Mouse (Mus musculus): ENCODE results near the gene Cdk5.

Cdk5 gene

GRCm38 (mm10) chr5:24423129-24424003, at the start of gene Cdk5, which contains the start of gene Slc4a2:
Gene Cdk5, minus strand, starts transcription at chr5:24423530.
Gene Slc4a2, plus strand, starts transcription at chr5:24423837.
- peak; percentile 100 for DNase-seq (ENCODE audit: low spot score in 2 of 2)

DNA sequence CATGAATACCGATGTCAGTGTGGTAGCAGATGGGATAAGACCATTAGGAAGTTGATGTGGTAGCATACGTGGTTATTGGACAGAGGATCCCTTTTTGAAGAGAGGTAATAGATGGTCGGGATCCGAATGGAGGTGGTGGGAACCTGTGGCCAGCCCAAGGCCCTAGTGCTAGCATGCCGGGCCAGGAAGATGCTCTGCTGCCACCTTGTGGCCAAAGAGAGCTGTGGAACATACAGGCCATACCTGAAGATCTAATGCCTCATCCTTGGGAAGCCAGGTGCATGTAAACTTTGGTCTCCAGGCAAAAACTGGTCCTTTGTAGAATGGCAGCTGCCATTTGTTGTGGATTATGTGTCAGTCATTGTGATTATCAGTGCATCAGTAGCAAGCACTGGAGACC, 47.3 kb upstream of the Cdk5 start:
- DNase-seq (ENCODE audit: low spot score in 2 of 2): peak; percentile 70 to 75

DNA sequence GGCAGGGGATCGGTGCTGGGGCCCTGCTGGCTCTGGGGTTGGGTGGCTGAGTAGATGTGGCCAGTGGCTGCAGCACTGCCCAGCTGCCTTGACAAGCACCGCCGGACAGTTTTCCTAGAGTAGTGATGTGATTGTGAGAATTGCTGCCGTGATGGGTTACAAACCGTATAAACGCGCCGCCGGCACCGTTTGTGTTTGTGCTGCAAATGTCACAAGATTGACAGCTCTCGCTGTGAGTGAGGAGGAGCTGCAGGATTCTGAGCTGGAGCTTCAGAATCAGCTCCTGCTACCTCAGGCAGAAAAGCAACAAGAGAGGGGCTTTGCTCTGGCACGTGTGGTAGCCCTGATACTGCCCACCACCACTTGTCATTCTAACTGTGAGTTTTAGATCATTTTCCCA, 43.4 kb upstream of the Cdk5 start:
- DNase-seq (ENCODE audit: low spot score in 2 of 2): no peak

DNA sequence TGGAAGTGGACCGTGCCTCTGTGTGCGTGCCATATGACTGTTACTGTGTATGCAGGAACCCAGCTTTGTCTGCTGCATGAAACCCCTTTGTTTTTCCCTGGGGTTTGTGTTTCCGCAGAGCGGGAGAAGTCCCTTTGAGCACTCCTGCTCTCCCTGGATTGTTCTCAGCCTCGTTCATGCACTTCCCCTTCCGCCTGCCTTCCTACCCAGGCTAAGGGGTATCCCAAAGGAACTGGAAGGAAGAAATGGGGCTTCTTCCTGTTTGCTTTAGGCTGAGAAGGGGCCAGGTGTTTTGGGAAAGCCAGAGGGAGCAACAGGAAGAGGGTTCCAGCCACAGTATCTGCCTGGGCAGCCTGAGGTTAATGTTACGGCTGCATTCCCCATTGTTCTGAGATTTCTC, 32.3 kb upstream of the Cdk5 start:
- no peak for DNase-seq (ENCODE audit: low spot score in 2 of 2)

GRCm38 (mm10) chr5:24455076-24455475, 31.7 kb upstream of the Cdk5 start:
- DNase-seq (ENCODE audit: low spot score in 2 of 2): no peak

DNA sequence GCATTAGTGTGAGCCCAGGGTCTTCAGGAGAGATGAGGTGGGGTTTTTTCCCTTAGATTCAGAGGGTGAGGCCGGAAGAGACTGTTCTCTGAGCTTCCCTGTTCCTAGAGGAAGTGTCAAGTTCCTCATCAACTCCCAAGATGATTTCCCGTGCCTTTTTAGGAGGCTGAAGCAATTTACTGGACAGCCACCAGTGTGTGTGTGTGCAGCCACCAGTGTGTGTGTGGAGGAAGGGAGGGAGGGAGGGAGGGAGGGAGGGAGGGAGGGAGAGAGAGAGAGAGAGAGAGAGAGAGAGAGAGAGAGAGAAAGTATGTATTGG, 30.6 kb upstream of the Cdk5 start:
- no peak for DNase-seq (ENCODE audit: low spot score in 2 of 2)

DNA sequence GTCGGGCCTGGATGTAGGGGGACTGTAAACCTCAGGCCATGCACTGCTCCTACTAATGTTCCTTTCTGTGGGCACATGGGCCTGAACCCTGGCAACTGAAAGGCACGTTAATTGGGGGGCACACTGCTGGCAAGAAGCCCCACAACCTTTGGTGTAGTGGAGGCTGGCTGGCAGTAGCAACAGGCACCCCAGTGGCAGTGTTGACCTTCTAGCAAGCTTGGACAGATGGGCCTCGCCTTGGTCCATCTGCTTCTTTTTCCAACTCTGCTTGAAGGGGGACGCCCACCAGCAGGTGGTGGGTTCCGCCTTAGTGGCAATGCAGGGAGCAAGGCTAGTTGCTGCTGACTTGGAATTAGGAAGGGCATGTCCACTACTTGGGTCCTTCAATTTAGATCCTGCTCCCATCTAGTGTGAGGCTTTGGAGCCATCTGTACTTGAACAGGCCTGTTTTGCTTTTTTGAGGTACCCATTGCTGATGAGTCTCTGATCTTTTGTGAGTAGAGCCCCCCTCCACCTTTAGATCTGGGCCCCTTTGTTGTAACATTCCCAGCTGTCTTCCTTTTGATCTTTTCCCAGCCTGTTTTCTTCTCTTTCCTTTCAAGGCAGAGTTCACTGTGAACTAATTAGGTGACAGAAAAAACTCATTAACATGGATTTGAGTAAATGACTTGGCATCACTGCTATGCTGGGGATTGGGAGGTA, 30.1 kb upstream of the Cdk5 start:
- DNase-seq (ENCODE audit: low spot score in 2 of 2): peak; percentile 48 to 73

DNA sequence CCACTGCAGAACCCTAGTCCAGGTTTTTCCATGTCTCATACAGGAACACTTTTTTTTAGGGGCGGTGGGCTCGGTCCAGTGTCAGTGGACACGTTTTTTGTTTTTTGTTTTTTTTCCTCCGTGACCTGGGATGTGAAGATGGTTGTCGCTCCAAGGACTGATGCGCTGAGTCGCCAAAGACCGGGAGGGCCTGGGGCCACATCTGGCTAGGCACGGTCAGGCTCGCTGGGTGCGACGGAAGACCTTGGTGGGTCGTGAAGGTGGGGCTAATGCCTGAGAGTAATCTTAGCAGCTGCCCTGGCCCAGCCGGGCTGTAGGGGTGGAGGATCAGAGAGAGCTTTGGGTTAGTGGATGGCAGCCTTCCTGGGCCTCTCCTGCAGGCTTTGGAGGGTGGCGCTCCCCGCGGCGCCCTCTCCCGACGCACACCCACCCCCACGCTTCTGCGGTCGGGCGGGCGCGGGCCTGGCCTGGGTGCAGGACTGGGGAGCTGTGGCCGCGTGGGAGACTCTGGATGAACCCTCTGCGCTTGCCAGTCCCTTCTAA, 29.4 kb upstream of the Cdk5 start:
- peak in 1 of 2 experiments; percentile 55 for DNase-seq (ENCODE audit: low spot score in 2 of 2)

DNA sequence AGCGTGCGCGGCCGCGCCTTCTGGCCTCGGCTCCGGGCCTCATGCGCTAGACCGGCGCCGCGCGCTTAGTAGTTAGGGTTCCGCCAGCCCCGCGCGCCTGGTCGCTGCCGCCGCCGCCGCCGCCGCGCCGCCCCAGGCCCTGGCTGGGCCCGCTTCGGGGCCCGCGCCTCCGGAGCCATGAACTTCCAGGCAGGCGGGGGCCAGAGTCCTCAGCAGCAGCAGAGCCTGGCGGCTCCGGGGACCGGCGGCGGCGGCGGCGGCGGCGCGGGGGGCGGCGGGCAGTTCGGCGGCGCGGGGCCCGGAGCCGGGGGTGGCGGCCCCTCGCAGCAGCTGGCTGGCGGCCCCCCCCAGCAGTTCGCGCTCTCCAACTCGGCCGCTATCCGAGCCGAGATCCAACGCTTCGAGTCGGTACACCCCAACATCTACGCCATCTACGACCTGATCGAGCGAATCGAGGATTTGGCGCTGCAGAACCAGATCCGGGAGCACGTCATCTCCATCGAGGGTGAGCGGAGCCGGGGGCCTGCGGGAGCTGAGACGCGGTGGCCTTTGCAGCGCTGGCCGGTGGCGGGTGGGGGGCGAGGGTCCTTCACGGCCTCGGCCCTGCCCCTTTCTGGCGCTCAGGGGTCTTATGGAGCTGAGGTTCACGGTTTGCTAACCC, 28.8 kb upstream of the Cdk5 start, which contains the start of gene Agap3:
Gene Agap3, plus strand, starts transcription at position 148 of the 661 bp plus-strand sequence.
- peak; percentile 67 to 71 for DNase-seq (ENCODE audit: low spot score in 2 of 2)

- DNase-seq (ENCODE audit: low spot score in 2 of 2): peak; percentile 93 to 95
These were observed 28.1 kb upstream of the Cdk5 start for GRCm38 (mm10) chr5:24451264-24452029.

- peak; percentile 88 to 92 for DNase-seq (ENCODE audit: low spot score in 2 of 2)
These were observed 24.4 kb upstream of the Cdk5 start, which contains the start of gene Tmub1 for GRCm38 (mm10) chr5:24447624-24448298. Gene Tmub1, minus strand, starts transcription at chr5:24447854.

GRCm38 (mm10) chr5:24446630-24447029, 23.3 kb upstream of the Cdk5 start:
- no peak for DNase-seq (ENCODE audit: low spot score in 2 of 2)

GRCm38 (mm10) chr5:24445428-24446080, 22.2 kb upstream of the Cdk5 start:
- DNase-seq (ENCODE audit: low spot score in 2 of 2): peak; percentile 48 to 61

- DNase-seq (ENCODE audit: low spot score in 2 of 2): peak; percentile 96
These were observed 21.6 kb upstream of the Cdk5 start, which contains the start of gene Fastk for GRCm38 (mm10) chr5:24444746-24445427. Gene Fastk, minus strand, starts transcription at chr5:24445287.

GRCm38 (mm10) chr5:24443927-24444326, 20.6 kb upstream of the Cdk5 start:
- DNase-seq (ENCODE audit: low spot score in 2 of 2): peak in 1 of 2 experiments; percentile 46

DNA sequence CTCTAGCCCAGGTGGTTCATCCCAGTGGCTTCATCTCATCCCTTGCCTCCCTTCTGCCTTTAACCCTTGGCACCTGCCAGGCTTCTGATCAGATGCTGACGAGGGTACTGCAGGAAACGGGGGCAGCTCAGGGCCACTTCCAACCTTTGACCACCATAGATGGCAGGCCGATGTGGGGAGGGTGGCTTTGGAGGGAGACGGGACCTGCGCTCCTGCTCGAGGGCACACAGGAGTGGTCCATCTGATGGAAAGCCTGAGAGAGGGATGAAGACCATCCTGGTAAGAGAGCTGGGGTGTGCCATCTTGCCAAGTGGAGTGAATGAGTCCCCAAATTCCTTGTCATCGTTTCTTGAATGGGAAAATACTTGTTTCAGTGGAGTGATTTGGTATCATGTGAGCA, 19.9 kb upstream of the Cdk5 start:
- no peak for DNase-seq (ENCODE audit: low spot score in 2 of 2)

DNA sequence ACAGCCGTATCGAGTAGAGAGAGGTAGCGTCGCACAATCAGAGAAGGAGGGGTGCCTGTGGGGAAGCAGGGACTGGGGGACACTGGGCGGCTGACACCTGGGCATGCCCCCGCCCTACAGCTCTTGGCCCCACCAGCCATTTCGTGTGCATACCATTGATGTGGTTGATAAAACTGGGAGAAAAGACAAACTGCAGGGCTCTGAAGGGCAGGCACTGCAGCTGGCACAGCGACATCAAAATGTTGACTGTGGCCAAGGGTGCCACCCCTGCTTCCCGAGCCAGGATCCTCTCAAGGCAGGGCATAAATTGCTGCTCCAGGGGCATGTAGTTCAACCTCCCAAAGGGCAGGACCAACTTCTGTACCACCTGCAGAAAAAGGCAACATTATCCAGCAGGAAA, 18.7 kb upstream of the Cdk5 start:
- DNase-seq (ENCODE audit: low spot score in 2 of 2): no peak

DNA sequence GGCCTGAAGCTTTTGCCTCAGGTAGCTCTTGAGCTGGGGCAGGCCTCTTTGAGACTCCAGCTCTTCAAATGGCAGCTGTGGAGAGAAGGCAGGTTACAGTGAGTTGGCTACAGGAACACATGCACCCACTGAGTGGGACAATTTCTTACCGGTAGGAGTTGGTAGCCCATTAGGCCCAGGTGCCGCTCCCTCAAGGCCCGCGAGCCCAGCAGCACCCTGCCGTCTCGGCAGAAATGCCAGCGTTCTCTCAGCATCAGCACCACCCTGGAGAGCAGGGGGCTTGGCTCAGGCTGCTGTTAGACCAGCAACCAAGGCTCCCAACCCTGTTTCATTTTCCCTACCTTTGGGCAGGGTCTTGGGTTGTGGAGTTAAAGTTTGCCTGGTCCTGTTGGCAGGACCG, 17.9 kb upstream of the Cdk5 start:
- no peak for DNase-seq (ENCODE audit: low spot score in 2 of 2)

DNA sequence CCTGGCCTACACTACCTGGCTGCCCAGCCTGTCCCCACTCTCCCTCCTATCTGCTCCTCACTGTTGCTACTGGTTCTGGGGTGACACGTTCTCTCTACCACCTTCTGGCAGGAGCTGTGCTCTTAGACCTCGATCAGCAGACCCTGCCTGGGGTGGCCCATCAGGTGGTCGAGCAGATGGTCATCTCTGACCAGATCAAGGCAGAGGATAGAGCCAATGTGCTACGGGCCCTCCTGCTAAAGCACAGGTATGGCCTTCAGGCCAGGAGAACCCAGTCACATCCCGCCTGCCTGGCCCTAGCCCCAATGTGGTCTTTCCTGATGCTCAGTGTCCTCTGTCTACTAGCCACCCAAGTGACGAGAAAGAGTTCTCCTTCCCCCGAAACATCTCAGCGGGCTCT, 10.7 kb upstream of the Cdk5 start:
- DNase-seq (ENCODE audit: low spot score in 2 of 2): no peak

- DNase-seq (ENCODE audit: low spot score in 2 of 2): no peak
These were observed 5.3 kb upstream of the Cdk5 start for GRCm38 (mm10) chr5:24428596-24428995.
